Mouse (Mus musculus) lung, postnatal 25 days (tissue): ENCODE measurements around the gene Cacng1.

Experiments
- DNase-seq: peaks from one replicate; pipeline ENCODE4 v3.0.0; 2022; ENCODE audit warnings: low spot score

Gene Cacng1

DNA sequence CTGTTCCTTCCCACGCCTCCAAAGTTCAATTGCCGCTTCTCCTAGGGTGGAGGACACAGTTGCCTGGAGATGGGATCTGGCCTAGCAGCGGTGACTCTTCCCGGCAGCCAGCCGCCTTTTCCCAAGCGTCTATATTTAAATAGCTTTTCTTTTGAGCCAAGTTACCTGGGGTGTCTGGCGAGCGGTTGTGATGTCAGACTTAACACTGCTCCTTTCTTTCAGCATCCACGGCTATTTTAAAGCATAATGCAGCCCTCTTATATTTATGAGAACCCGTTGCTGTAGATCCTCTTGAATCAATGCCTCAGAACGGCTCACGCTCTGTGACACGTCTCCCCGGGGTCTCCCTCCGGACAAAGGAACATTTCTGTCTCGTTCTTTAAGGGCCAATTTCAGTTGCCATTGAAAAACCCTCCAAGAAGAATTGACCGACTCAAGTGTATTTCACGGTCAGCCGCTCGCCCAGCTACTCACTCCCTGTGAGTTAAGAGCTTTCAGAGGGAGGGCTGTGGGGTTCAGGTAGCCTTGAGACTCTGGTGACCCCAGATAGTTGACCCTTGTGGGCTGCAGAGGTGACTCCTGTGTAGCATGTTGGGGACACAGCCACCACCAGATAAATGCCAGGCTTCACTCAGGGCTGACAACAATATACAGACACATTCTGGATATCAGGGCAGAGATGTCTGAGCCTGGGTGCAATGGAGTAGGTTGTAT, 8.3 kb downstream of the Cacng1 start:
- DNase-seq: no peak

GRCm38 (mm10) chr11:107705476-107706074, 10.7 kb downstream of the Cacng1 start:
- peak; percentile 60 for DNase-seq

DNA sequence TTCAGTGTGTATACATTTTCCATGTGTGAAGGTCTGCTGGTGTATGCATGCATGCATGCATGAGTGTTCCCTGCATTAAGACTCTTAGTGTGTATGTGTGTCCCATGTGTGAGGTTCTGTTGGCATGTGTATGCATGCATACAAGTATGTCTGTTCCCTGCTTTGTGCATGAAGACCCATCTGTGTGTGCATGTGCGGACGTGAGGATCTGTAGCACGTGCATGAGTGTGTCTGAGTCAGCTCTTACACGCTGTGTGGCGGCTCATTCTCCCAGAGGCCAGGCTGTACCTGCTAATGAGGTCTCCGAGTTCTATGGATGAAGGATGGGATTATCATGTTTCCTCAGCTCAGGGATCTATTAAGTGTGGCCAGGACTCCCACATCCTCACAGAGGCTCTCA, 11.3 kb downstream of the Cacng1 start:
- DNase-seq: no peak

DNA sequence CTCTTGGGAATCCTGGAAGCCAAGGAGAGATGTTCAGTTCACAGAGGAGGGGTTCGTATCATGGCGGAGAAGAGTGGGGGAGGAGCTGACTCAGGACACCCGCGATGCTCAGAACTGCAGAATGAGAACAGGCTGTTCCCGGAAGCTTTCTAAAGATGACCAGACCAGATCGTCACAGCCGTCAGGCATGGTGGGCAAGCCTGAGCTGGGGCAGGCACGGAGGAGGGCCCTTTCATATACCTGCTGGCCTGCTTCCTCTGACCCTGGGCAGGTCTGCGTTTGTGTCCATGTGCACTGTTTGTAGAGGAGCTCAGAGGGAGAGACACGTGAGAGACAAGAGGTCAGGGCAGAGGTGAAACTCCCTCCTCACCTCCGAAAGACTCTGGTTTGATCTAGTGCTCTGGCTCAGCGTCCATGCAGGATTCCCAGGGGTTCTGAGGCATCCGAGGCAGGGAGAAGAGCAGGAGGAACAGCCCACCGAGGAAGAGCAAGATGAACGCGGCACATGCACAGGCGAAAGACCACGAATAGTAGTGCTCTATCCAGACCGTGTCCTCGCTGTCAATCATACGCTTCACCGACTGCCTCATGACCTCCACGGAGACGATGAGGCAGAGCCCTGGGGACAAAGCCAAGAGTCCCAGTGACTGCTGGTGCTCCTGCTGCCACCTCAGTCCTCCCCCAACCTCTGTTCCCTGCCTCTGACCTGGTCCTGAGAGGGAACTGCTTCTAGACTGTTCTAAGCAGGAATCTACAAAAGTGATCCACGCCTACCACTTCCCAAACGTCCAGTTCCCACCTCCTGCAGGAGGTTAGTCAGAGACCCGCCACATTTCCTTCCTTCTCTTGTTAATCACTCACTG, 12.8 kb downstream of the Cacng1 start:
- peak; percentile 2 for DNase-seq

GRCm38 (mm10) chr11:107699967-107700366, 16.4 kb downstream of the Cacng1 start:
- DNase-seq: no peak

DNA sequence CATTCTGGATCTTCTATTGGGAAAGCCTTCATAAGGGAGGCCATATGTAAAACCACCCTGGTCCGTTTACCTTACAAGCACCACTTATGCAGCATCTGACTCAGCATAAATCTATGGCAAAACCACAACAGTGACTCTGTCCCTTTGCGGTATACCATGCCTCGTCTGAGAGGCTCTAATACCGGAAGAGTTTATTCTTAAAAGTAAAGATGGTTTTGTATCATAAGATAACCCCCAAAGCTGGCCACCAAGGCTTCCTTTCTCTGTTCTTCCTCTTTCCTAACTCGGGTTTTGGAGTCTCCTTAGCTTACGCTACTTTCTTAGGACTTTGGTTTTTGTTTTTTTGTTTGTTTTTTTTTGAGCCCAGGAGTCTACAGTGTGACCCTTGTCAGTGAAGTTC, 23.0 kb downstream of the Cacng1 start:
- no peak for DNase-seq

DNA sequence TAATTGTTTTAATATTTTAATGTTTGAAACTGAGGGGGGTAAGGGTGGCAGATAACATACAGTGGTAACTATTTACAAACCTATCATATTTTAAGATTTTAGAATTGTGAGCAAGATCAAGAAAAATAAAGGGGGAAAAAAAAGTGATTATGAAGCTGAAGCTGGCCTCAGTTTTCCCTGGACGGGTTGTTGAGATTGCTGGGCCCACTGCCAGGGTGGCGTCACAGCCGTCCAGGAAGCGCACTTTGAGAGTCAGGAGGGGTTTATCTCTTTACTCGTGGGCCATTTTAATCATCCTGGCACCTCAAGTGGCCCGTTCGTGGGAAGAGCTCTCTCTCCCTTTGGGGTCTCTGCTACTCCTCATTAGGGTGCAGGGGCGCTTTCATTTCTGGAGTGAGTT, 24.8 kb downstream of the Cacng1 start:
- no peak for DNase-seq

DNA sequence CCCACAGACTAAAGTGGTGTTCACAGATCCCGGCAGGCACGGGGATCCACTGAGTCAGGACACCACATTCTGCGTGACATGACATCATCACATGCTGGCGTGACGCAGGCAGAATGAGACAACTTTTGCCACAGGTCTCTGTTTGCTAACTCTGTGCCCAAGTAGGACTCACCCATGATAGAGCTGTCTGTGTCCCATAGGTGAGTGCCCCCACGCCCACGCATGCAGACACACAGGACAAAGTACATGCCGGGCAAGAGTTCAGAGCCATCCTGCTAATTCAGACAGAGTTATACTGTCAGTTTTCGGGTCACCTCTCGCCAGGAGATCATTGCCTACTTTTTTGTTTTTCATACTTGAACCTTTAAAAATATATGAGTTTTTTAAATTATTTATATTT, 27.8 kb downstream of the Cacng1 start:
- DNase-seq: no peak

DNA sequence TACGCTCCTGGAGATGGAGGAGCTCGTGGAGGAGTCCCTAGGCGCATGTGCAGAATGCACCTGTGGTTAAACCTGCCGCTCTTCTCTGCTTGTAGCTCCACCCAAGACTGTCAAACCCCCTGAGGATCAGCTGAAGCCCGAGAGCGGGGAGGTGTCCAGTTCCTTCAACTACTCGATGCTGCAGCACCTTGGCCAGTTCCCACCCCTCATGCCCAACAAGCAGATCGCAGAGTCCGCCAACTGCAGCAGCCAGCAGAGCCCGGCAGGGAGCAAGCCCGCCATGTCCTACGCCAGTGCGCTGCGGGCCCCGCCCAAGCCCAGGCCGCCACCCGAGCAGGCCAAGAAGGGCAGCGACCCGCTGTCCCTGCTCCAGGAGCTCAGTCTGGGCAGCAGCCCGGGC, 30.0 kb downstream of the Cacng1 start:
- no peak for DNase-seq

- no peak for DNase-seq
These were observed 32.5 kb downstream of the Cacng1 start for GRCm38 (mm10) chr11:107683544-107684465.

DNA sequence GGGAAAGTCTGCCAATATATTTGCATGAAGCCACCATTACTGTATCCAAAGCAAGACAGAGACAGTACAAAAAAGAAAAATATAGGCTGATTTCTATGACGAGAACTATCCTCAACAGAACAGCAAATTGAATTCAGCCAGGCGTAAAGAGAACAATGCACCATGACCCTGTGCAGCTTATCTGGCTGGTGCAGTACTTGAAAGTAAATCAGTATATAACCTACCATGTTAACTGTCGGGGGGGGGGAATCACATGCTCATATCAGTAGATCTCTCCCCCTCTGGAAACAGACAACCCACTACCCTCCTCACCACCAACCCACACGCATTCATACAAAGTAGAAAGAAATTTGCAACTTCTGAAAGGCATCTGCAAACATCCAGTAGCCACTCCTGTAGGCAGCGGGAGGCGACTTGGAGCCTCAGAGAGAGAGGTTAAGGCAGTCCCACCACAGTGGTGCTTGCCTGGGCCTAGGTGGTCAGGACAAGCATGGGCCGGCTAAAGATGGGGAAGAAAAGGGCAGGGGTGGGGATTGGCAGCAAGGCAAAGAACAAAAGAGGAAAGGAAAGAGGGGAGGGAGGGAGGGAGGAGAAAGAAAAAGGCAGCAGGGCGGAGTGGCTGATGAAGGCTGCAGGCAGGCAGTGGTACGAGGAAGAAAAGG, 33.5 kb downstream of the Cacng1 start:
- DNase-seq: no peak

- no peak for DNase-seq
These were observed 39.9 kb downstream of the Cacng1 start for GRCm38 (mm10) chr11:107676207-107676940.

DNA sequence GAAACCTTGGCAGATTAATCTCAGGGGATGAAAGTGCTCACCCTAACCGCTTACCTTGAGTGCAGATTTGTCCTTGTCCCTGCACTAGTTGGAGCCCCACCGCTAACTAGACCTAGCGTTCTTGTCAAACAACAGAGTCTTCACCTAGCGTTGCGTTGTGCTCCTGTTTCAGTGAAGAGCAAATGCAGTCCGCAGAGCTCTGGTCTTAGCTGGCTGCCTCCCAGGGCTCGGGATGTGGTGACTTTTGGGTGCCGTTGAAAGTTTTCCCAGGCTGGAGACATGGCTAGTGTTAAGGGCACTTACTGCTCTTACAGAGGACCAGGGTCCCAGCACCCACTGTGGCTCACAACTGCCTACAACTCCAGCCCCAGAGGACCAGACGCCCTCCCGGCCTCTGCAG, 41.1 kb downstream of the Cacng1 start:
- no peak for DNase-seq

GRCm38 (mm10) chr11:107674601-107675000, 41.7 kb downstream of the Cacng1 start:
- DNase-seq: no peak

DNA sequence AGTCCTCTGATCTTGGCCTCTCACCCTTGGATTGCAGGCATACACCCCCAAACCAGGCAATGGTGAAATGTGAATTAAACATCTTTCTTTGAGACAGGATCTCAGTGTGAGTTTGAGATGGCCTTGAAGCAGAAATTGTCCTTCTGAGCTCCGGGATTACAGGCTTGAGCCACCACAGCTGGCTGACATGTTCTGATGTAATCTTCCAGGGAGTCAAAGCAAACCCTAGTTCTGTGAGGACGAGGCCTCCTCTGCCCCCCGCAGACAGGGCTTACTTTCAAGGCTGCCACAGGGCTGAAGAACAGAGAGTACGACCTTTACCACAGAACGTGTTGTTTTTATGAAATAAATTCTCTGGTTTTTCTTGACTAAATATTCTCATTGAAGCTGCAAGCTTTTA, 42.3 kb downstream of the Cacng1 start:
- DNase-seq: no peak

- no peak for DNase-seq
These were observed 47.3 kb downstream of the Cacng1 start for GRCm38 (mm10) chr11:107668977-107669376.

DNA sequence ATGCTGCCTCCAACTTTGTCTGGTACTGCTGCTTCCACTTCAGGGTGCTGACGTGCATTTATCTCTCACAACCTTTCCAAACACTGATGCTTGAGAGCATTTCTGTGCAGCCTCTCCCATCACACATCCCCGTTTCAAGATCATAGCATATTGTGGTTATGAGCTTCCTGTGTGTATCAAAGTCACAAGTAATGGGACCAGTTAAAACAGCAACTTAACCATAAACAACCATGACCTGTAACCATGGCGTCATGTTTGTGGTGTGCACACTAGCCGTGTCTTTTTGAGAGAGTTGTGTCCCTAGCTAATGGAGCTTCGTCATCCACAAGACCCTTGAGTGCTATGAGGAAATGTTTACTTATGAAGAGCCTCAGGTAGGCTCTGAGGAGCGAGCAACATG, 48.1 kb downstream of the Cacng1 start:
- DNase-seq: no peak

DNA sequence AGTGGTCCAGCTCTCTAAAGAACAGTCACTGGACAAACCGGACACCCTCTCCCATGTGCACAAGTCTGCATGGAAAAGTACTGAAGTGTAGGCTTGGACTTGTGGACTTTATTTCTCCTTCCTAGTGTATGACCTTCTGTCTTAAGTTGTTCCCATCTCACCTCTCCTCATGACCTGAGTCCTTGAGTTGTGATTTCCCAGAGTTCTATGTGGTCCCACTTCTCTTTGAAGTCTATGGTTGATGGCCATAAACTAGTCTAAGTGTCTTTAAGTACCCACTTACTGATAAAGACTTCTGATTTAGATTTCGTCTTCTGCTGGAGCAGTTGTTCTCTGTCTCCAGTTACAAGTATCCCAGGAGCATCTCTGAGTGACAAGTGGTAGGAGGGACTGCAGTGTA, 48.8 kb downstream of the Cacng1 start:
- peak; percentile 36 for DNase-seq

GRCm38 (mm10) chr11:107662666-107663065, 53.7 kb downstream of the Cacng1 start:
- DNase-seq: no peak

GRCm38 (mm10) chr11:107660452-107660851, 55.9 kb downstream of the Cacng1 start:
- DNase-seq: no peak

DNA sequence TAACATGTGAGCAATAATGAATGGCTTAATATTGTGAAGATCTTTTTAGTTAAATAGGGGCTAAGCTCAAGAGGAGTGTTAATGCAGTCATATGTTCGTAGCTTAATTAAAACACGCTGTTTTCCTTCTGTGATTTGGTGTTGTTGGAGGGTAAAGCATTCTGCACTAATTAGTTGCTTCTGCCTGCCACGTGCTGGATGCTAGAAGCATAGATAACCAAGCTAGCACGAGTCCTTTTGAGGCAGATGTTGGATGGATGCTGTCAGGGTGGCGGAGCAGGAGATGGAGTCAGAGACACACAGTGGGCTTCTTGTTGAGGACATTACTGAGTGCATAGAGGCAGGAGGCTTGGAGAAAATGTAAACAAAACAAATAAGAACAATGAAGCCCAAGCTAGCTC, 59.2 kb downstream of the Cacng1 start:
- DNase-seq: no peak
